Mouse (Mus musculus) liver, embryonic 14.5 days (tissue): ENCODE data around the gene Gm11937.

Experiments used
- CTCF ChIP-seq: IDR thresholded peaks from 2 replicates; pipeline ENCODE4 v1.5.1; 2016; ENCODE audit warnings: antibody characterized with exemption, low read depth, control low read depth
- EP300 ChIP-seq: IDR thresholded peaks from 2 replicates; pipeline ENCODE4 v1.6.1; 2016; ENCODE audit warnings: antibody characterized with exemption, low read depth

DNA sequence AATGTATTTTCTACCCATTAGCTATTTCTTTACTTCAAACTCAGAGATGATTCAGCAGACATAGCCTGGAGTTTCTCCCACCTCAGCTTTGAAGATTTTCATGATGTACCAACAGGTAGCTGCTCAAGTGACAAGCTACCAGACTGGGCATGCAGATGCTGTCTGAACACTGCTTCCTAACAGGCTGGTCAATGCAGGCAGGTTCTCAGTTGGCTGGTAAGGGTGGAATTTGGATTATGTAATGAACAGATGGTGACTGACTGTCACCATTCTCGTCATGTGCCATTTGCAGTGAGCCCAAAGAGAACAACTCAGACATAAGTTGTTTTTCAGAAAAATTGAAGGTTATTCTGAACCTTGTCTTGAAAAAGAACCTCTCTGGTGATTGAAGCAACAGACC is 863 bp downstream of the Gm11937 start:
- TF ChIP-seq EP300 (no peak), CTCF (no peak)
